Mouse (Mus musculus): ENCODE measurements around the gene St3gal3. TPM values are rescaled to one million over a fixed set of nuclear protein-coding genes. Genes with fewer than 3 reads are reported as not detected.

Gene St3gal3
- total and polyA plus RNA-seq, 3 experiments = 54.9 to 70.6 (median 55.8) TPM

DNA sequence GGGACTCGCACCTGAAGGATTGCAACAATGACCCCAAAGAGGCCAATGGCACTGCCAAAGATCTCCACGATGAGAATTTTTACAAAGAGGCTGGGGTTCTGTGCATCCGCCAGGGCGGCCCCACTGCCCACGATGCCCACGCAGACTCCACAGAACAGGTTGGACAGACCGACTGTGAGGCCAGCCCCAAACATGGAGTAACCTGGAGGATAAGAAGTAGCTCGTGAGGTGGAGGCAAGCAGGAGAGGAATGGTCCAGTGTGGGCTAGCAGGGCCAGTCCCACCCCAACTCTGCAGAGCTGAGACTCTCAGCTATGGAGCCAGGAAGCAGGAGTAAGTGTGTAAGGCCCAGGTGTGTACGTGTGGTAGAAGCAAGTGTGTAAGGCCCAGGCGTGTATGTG lies 249.6 kb downstream of the St3gal3 start:
- Histone ChIP-seq H3K27me3 (ENCODE audit: control insufficient read depth, insufficient read depth, low read length) (no peaks in the 10 kb centered on the region), H3K4me3 (no peak overlapping the region), H3K36me3 (ENCODE audit: control insufficient read depth, insufficient read depth, low read length) (no peaks in the 10 kb centered on the region), H3K79me2 (replicated peaks; ENCODE audit: control insufficient read depth, insufficient read depth, low read length) (no peaks in the 10 kb centered on the region), H3K27ac (no peak overlapping the region), H3K4me1 (ENCODE audit: control insufficient read depth, insufficient read depth, low read length) (peaks cover 6% of the 10 kb centered on the region), H3K9ac (ENCODE audit: low read depth, low read length) (no peak overlapping the region)
- WGBS = 93% methylated on average over 10 of the region's 10 CpGs
- intact Hi-C loops (cut with DNase I) = no loop called here
- no peak for TF ChIP-seq EP300 (IDR thresholded peaks at IDR 0.05; ENCODE audit: insufficient read depth, low read depth, low read length)
- no peak for TF ChIP-seq CTCF (IDR thresholded peaks at IDR 0.05)
- TF ChIP-seq POLR2A (IDR thresholded peaks at IDR 0.05; ENCODE audit: insufficient read depth, low read depth, low read length) = no peak
- no peak for DNase-seq

DNA sequence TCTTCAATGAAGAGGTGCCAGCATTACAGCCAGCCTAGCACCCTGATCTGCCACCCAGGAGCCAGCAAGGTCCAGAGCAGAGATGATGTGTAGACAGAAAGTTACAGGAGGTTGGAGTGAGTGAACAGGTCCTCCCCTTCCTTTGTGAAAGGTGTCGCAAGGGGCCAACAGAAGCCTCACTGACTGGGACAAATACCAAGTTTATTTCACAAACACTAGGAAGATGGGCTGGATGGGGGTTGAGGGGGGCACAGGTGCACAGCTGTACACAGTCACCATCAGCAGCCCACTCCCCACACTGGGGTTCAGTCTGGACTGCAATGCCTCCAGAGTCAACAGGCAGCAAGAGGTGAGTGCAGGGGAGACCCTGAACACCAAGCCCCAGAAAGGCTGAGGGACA lies 250.6 kb downstream of the St3gal3 start:
- intact Hi-C loops (cut with DNase I) = no loop called here
- no peaks in the 10 kb centered on the region for H3K79me2 ChIP-seq (replicated peaks; ENCODE audit: control insufficient read depth, insufficient read depth, low read length)
- peaks cover 6% of the 10 kb centered on the region for H3K4me1 ChIP-seq (ENCODE audit: control insufficient read depth, insufficient read depth, low read length)
- H3K36me3 ChIP-seq (ENCODE audit: control insufficient read depth, insufficient read depth, low read length) = no peaks in the 10 kb centered on the region
- WGBS = 92% methylated on average over 1 of the region's 1 CpGs
- no peak overlapping the region for H3K9ac ChIP-seq (ENCODE audit: low read depth, low read length)
- H3K4me3 ChIP-seq = no peak overlapping the region
- no peak overlapping the region for H3K27ac ChIP-seq
- no peaks in the 10 kb centered on the region for H3K27me3 ChIP-seq (ENCODE audit: control insufficient read depth, insufficient read depth, low read length)
- DNase-seq = no peak
- TF ChIP-seq CTCF (IDR thresholded peaks at IDR 0.05) = no peak
- no peak for TF ChIP-seq POLR2A (IDR thresholded peaks at IDR 0.05; ENCODE audit: insufficient read depth, low read depth, low read length)
- no peak for TF ChIP-seq EP300 (IDR thresholded peaks at IDR 0.05; ENCODE audit: insufficient read depth, low read depth, low read length)

DNA sequence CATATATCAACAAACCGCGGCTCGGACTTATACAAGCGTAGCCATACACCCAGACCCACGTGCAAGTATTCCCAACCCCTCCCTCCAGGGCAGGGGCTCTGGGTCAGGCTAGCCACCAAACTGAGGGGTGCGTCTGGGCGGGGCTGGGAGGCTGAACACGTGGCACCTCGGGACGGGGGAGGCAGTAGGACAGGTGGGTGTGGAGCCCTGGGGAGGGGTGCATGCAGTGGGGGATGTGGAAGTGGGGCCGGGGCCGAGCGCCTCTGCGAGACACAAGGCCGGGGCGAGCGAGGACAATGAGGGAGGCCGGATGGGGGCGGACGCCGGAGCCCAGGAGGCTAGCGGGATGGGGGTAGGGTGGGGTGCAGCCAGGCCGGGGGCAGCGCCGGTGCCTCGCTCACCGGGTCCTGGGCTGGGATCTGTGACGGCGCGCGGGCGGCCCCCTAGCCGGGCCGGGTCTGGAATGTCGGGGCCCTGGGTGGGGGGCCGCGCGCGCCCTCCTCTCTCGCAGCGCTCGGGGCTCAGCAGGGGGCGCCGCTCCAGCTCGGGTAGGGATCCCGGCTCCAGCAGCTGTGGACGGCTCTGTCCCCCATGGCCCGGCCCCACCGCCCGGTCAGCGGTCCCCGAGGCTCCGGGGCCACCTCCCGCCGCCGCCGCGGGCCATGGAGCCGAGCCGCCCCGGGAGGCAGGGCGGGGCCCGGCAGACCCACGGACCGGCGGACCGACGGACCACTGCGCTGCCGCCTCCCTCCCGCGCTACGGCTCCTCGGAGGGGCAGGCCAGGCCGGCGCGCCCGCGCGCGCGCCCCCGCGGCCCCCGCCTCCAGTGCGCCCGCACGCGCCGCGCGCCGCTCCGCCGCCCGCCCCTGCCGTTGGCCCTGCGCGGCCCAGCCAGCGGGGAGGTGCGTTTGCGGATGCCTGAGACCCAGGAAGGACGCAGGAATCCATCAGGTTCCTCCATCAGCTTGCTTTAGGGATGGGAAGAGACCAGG lies 251.7 kb downstream of the St3gal3 start, which contains the start of gene B4galt2:
Gene B4galt2, minus strand, starts transcription at position 787 of the 991 bp plus-strand sequence.
- Histone ChIP-seq H3K27ac (peak within 1 kb of the TSS; percentile 40; the same call in 1 of the 2 replicates), H3K4me3 (peak within 1 kb of the TSS; percentile 60), H3K9ac (ENCODE audit: low read depth, low read length) (peak within 1 kb of the TSS; percentile 89), H3K4me1 (ENCODE audit: control insufficient read depth, insufficient read depth, low read length) (peaks cover 6% of the 10 kb centered on the region), H3K79me2 (replicated peaks; ENCODE audit: control insufficient read depth, insufficient read depth, low read length) (no peaks in the 10 kb centered on the region), H3K36me3 (ENCODE audit: control insufficient read depth, insufficient read depth, low read length) (no peaks in the 10 kb centered on the region), H3K27me3 (ENCODE audit: control insufficient read depth, insufficient read depth, low read length) (no peaks in the 10 kb centered on the region)
- WGBS = 3% methylated on average over 90 of the region's 103 CpGs
- no peak for TF ChIP-seq EP300 (IDR thresholded peaks at IDR 0.05; ENCODE audit: insufficient read depth, low read depth, low read length)
- TF ChIP-seq CTCF (IDR thresholded peaks at IDR 0.05) = peak; percentile 55
- TF ChIP-seq POLR2A (IDR thresholded peaks at IDR 0.05; ENCODE audit: insufficient read depth, low read depth, low read length) = 0 out of 2 replicates have a peak, but pooled peaks have one; percentile 22
- intact Hi-C loops (cut with DNase I) = no loop called here
- DNase-seq = peak; percentile 71 to 75

Other genes with a start within 250 kb of the St3gal3 start
- 100 to 1,000 TPM; 109 to 124 TPM for gene Atp6v0b, start 247.6 kb downstream of the St3gal3 start, total RNA-seq (2021)
- gene Atp6v0b, start 247.6 kb downstream of the St3gal3 start, polyA plus RNA-seq (2012; rRNA removed) = 279 and 324 TPM in 2 replicates
- gene Dph2, start 242.9 kb downstream of the St3gal3 start, total RNA-seq (2021) = 1 to 10 TPM; 3.0 to 3.9 TPM
- gene Dph2, start 242.9 kb downstream of the St3gal3 start, polyA plus RNA-seq (2012; rRNA removed) = 7.3 and 8.4 TPM in 2 replicates
- 10 to 100 TPM; 60.8 to 68.4 TPM for gene Ipo13, start 219.9 kb downstream of the St3gal3 start, total RNA-seq (2021)
- 104 and 108 TPM in 2 replicates for gene Ipo13, start 219.9 kb downstream of the St3gal3 start, polyA plus RNA-seq (2012; rRNA removed)
- not detected for gene Artn, start 205.2 kb downstream of the St3gal3 start, total RNA-seq (2021)
- gene Artn, start 205.2 kb downstream of the St3gal3 start, polyA plus RNA-seq (2012; rRNA removed) = 0.09 and 0.23 TPM in 2 replicates
- 10 to 100 TPM; 23.5 to 26.3 TPM for gene Kdm4a, start 45.1 kb upstream of the St3gal3 start, total RNA-seq (2021)
- gene Kdm4a, start 45.1 kb upstream of the St3gal3 start, polyA plus RNA-seq (2012; rRNA removed) = 18.7 and 26.5 TPM in 2 replicates
- gene Ptprf, start 156.5 kb upstream of the St3gal3 start, total RNA-seq (2021) = 1 to 10 TPM; 5.8 to 6.3 TPM
- 6.6 and 7.8 TPM in 2 replicates for gene Ptprf, start 156.5 kb upstream of the St3gal3 start, polyA plus RNA-seq (2012; rRNA removed)